In genomic region chr9:50414796-50415340, GRCm38 (mm10) we compare ENCODE assay signal across 14 mouse cellular contexts.
DNase-seq lines count a peak whose midpoint lies in the region; ATAC-seq and TF ChIP-seq lines count a peak whose summit lies in the region.
"Had no signal": no experiment of that assay in that cellular context is flagged by ENCODE, and none has a peak within 500 bp of the region (broad histone marks: within the 10 kb centered on the region; RNA-seq: fewer than 3 reads in every experiment).

No protein-coding gene starts in this region.

- ATAC-seq in hindbrain, embryonic 14.5 days (ENCODE audit: low FRiP score): no peak
- no peak for ATAC-seq in midbrain, postnatal 0 days (ENCODE audit: low FRiP score)
- ATAC-seq in midbrain, embryonic 16.5 days: no peak
- ATAC-seq: CD4-positive, CD25-positive, alpha-beta regulatory T cell, adult 4 months; liver, embryonic 12.5 days had no signal

- DNase-seq in hindbrain, embryonic 14.5 days (ENCODE audit: low spot score): peak; percentile 61
- no peak for DNase-seq in hindbrain, embryonic 10.5 days (ENCODE audit: low spot score)
- DNase-seq in midbrain, postnatal 0 days (ENCODE audit: low spot score): peak; percentile 67
- DNase-seq in adrenal gland, postnatal 14 days: peak; percentile 88
- peak; percentile 85 for DNase-seq in kidney, postnatal 14 days
- DNase-seq in urinary bladder, adult 2 months (ENCODE audit: low spot score): no peak
- DNase-seq in T-cell, adult 2 months (ENCODE audit: low spot score): no peak
- DNase-seq: cerebellum, adult 11-12 months; lung, postnatal 36 days had no signal

- no peaks in the 10 kb centered on the region for H3K36me3 ChIP-seq in hindbrain, embryonic 14.5 days (replicated peaks; ENCODE audit: control insufficient read depth, insufficient read depth)
- no peaks in the 10 kb centered on the region for H3K36me3 ChIP-seq in hindbrain, embryonic 10.5 days
- no peaks in the 10 kb centered on the region for H3K36me3 ChIP-seq in midbrain, postnatal 0 days (ENCODE audit: insufficient read depth, low read length)
- H3K36me3 ChIP-seq in midbrain, embryonic 16.5 days (ENCODE audit: control insufficient read depth, insufficient read depth, low read length): no peaks in the 10 kb centered on the region
- H3K36me3 ChIP-seq: heart, embryonic 12.5 days; liver, embryonic 12.5 days; neural tube, embryonic 15.5 days had no signal

- H3K9ac ChIP-seq in hindbrain, embryonic 14.5 days: no peak overlapping the region
- no peak overlapping the region for H3K9ac ChIP-seq in midbrain, postnatal 0 days (replicated peaks; ENCODE audit: low read length, poor library complexity, severe bottlenecking)
- no peak overlapping the region for H3K9ac ChIP-seq in midbrain, embryonic 16.5 days (ENCODE audit: low read depth, low read length)
- H3K9ac ChIP-seq: heart, embryonic 12.5 days; liver, embryonic 12.5 days; neural tube, embryonic 15.5 days had no signal

- TF ChIP-seq CTCF in midbrain, postnatal 0 days (IDR thresholded peaks at IDR 0.05): no peak

- no peak overlapping the region for H3K4me2 ChIP-seq in hindbrain, embryonic 14.5 days (replicated peaks)
- H3K4me2 ChIP-seq in midbrain, postnatal 0 days (ENCODE audit: low read depth, low read length, poor library complexity, severe bottlenecking): no peak overlapping the region
- H3K4me2 ChIP-seq in midbrain, embryonic 16.5 days (ENCODE audit: low read length): no peak overlapping the region
- H3K4me2 ChIP-seq: heart, embryonic 12.5 days; liver, embryonic 12.5 days; neural tube, embryonic 15.5 days had no signal

- no peaks in the 10 kb centered on the region for H3K27me3 ChIP-seq in hindbrain, embryonic 14.5 days (ENCODE audit: control insufficient read depth, insufficient read depth, low read length)
- H3K27me3 ChIP-seq in hindbrain, embryonic 10.5 days (ENCODE audit: insufficient read depth, poor library complexity, severe bottlenecking): no peaks in the 10 kb centered on the region; the same call in 1 of the 2 replicates
- H3K27me3 ChIP-seq in midbrain, postnatal 0 days (ENCODE audit: insufficient read depth, low read length): no peaks in the 10 kb centered on the region
- H3K27me3 ChIP-seq in midbrain, embryonic 16.5 days (ENCODE audit: control insufficient read depth, insufficient read depth, low read depth, low read length): no peaks in the 10 kb centered on the region
- H3K27me3 ChIP-seq: liver, embryonic 12.5 days; neural tube, embryonic 15.5 days had no signal

- no peaks in the 10 kb centered on the region for H3K9me3 ChIP-seq in hindbrain, embryonic 14.5 days (ENCODE audit: control insufficient read depth, low read length)
- no peaks in the 10 kb centered on the region for H3K9me3 ChIP-seq in hindbrain, embryonic 10.5 days
- H3K9me3 ChIP-seq in midbrain, postnatal 0 days (ENCODE audit: low read length): no peaks in the 10 kb centered on the region
- H3K9me3 ChIP-seq in midbrain, embryonic 16.5 days (replicated peaks; ENCODE audit: control insufficient read depth, low read length, poor library complexity, severe bottlenecking): no peaks in the 10 kb centered on the region
- H3K9me3 ChIP-seq: heart, embryonic 12.5 days; liver, embryonic 12.5 days; neural tube, embryonic 15.5 days had no signal

- no peaks in the 10 kb centered on the region for H3K4me1 ChIP-seq in hindbrain, embryonic 14.5 days (replicated peaks; ENCODE audit: control insufficient read depth, insufficient read depth, low read length)
- H3K4me1 ChIP-seq in hindbrain, embryonic 10.5 days (replicated peaks): no peaks in the 10 kb centered on the region
- H3K4me1 ChIP-seq in midbrain, postnatal 0 days (ENCODE audit: insufficient read depth, low read length): no peaks in the 10 kb centered on the region
- no peaks in the 10 kb centered on the region for H3K4me1 ChIP-seq in midbrain, embryonic 16.5 days (ENCODE audit: control insufficient read depth, insufficient read depth, low read length)
- H3K4me1 ChIP-seq: liver, embryonic 12.5 days; neural tube, embryonic 15.5 days had no signal

- H3K27ac ChIP-seq in hindbrain, embryonic 14.5 days: no peak overlapping the region
- no peak overlapping the region for H3K27ac ChIP-seq in hindbrain, embryonic 10.5 days
- no peak overlapping the region for H3K27ac ChIP-seq in midbrain, postnatal 0 days (ENCODE audit: low read depth, low read length)
- H3K27ac ChIP-seq in midbrain, embryonic 16.5 days (ENCODE audit: low read length): no peak overlapping the region
- H3K27ac ChIP-seq: liver, embryonic 12.5 days; neural tube, embryonic 15.5 days had no signal

- 61% methylated on average over 6 of the region's 6 CpGs for WGBS in hindbrain, embryonic 14.5 days
- 81% methylated on average over 6 of the region's 6 CpGs for WGBS in hindbrain, embryonic 10.5 days
- 39% methylated on average over 6 of the region's 6 CpGs for WGBS in midbrain, postnatal 0 days
- WGBS in midbrain, embryonic 16.5 days: 46% methylated on average over 6 of the region's 6 CpGs

- no peak overlapping the region for H3K4me3 ChIP-seq in hindbrain, embryonic 14.5 days (replicated peaks; ENCODE audit: low read length)
- H3K4me3 ChIP-seq in hindbrain, embryonic 10.5 days: no peak overlapping the region
- no peak overlapping the region for H3K4me3 ChIP-seq in midbrain, postnatal 0 days (ENCODE audit: low read depth, low read length)
- H3K4me3 ChIP-seq in midbrain, embryonic 16.5 days (ENCODE audit: low read depth, low read length): no peak overlapping the region
- H3K4me3 ChIP-seq: heart, embryonic 12.5 days; liver, embryonic 12.5 days; neural tube, embryonic 15.5 days had no signal

Comparison
In these comparisons a context has a peak if more than half of its experiments do, and no peak if none do; other contexts are left out.
1. DNase-seq: peak in hindbrain, embryonic 14.5 days (single experiment), midbrain, postnatal 0 days (single experiment), adrenal gland, postnatal 14 days (single experiment) and kidney, postnatal 14 days (single experiment); none in hindbrain, embryonic 10.5 days (single experiment), urinary bladder, adult 2 months (single experiment) and T-cell, adult 2 months (single experiment).